Mouse (Mus musculus): ENCODE measurements around the gene Fabp2.
A peak's percentile ranks its signal among the peaks of the same experiment; 100 is the strongest.

Gene Fabp2

DNA sequence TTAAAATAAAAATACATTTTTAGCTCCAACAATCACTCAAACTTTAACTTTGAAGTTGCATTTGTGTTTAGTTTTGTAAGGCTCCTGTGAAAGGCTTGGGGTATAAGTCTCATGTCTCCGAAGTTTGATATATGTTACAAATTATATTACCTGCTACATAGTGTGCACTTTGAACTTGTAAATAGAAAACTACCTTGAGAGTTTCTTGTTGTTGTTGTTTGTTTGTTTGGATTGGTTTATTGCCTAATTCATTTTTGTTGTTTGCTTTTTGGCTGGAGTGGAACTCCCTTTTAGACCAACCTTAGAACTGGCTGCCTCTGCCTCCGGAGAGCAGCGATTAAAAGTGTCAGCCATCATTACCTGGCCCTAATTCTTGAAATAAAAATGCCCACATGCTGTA, at the start of gene Fabp2:
Gene Fabp2, plus strand, starts transcription at position 301 of the 400 bp plus-strand sequence.
- DNase-seq (ENCODE audit: low read depth), result no peak

DNA sequence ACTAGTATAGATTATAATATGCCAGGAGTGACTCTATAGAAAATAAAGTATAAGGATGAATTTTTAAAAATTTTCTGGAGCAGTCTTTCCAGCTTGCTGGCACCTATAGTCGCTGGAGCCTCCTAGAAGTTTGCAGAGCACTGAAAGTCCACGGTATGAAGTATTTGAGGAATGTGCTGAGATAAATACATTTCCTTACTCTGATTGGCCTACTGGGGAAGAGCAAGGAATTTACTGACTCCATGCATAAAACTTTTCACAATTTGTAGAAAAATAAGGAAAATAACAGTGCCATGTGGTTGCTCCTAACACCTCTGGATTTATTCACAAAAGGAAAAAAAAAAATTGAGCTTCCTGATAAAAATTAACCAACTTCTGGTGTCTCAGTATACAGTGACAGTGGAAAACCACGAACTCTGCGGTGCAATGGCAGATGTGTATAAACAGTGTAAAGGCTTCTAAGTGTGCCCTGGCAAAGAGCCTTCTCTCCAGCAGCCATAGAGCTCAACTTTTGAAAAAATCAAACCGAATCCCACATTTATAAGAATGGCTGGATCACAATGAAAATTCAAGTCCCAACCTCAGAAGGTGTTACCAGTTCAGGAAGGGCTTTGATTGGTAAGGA, 46.4 kb upstream of the Fabp2 start:
- no peak for DNase-seq (ENCODE audit: low read depth)

DNA sequence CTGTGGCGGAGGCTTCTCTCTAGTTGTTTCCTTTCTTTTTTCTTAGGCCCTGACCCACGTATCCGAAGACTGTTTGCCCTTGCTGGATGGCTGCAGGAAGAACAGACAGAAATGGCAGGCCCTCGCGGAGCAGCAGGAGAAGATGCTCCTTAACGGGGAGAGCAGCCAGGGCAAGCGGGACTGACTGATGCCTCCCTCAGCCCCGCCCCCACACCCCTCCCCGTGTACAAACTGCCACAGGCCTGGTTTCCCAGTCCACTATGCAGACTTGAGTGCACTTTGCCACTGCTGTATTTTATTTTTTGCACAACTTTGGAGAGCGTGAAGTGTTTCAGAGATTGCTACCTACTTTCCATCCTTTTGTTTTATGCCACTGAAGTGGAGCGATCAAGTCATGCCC, 39.7 kb upstream of the Fabp2 start:
- DNase-seq (ENCODE audit: low read depth), result no peak

DNA sequence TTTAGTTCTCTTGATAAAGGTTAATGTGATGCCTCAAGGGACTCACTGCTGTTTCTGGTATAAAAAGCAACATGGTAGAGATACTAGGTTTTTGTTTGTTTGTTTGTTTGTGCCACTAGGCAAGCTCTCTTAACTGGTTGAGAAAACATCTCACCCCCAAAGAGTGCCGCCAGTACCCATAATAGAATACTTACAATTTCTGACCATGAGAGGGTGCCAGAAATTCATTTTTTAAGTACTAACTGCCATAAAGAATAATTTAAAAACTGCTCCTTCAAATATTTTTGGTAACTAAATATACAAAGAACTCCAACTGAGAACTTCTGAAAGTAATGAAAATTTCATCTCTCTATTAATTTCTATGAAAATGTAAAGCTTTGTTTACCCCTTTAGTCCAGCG, 35.0 kb upstream of the Fabp2 start:
- no peak for DNase-seq (ENCODE audit: low read depth)

DNA sequence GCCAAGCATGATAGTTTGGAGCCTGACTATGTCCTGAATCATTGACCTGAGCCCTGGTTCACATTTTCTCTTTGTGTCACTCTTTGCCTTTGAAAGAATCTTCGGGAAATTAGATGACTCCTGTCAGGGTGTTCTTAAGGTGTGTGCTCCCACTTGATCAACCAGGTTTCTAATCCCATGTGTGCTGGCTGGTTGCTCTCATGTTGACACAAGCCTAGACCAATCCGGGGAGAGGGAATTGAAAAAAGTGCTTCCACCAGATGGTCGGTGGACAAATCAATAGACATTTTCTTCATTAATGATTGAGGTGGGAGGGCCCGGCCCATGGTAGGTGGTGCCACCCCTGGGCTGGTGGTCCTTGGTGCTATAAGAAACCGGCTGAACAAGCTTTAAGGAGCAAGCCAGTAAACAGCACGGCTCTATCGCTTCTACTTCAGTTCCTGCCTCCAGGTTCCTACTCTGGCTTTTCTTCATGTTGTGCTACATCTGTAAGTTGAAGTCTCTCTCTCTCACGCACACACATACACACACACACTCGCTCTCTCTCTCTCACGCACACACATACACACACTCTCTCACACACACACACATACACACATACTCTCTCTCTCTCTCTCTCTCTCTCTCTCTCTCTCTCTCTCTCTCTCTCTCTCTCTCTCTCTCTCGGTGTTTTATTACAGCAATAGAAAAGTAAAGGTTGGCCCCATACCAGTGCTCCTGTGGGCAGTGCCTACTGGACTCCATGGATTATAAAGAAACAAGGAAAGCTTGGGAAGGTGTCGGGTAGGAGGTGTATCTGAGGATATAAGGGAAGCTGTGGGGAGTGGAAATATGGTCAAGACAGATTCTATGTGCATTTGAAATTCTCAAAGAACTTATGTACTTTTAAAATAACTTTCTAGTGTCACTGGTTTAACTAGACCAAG, 34.0 kb upstream of the Fabp2 start:
- no peak for DNase-seq (ENCODE audit: low read depth)

DNA sequence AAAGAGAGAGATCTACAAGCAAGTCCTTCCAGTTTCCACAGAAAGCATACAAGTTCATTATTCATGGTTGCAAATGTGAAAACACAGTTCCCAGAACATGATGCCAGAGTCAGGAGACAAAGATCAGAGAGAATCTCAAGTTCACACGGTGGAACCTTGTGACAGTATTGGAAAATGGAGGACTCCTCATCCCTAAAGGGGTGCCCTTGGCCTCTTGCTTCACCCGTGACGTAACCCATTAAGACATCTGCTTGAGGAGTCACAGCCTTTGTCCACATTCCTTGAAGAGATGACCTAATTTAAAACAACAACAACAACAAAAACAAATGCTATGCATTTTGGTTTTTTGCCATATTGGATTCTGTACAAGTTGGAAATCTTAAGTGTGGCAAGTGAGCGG, 29.8 kb upstream of the Fabp2 start:
- DNase-seq (ENCODE audit: low read depth), result no peak

DNA sequence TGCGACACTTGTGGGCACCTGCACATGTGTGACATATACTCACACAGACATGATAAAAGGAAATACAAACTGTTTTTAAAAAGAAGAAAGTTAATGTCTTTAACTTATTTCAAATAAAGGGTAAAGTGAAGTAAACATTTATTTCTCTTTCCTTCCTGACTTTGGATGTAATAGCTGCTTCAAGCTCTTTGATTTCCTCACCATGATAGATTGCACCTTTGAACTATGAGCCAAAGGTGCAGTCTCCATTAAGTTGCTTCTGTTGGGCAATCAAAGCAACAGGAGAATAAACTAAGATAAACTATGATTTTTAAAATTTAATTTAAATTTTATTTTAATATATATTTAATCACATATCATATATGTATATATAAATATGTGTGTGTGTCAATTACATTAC, 26.6 kb upstream of the Fabp2 start:
- DNase-seq (ENCODE audit: low read depth), result no peak

DNA sequence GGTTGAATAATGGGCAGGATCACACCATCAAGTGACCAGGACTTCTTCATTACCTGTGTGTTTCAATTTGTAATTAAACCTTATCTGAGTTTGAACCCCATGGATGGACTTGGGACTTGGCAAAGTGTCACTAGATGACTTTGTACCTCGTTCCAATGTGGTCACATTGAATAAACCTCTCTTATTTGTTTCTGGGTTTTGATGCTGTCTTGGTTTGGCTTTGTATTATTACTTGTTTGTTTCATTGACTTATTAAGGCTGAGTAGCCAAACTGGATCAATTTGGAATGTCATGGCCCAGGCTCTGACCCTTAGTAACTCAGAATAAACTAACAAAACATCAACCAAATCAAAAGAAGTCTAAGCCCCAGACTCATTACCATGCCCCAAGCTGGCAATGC, 23.3 kb upstream of the Fabp2 start:
- no peak for DNase-seq (ENCODE audit: low read depth)

DNA sequence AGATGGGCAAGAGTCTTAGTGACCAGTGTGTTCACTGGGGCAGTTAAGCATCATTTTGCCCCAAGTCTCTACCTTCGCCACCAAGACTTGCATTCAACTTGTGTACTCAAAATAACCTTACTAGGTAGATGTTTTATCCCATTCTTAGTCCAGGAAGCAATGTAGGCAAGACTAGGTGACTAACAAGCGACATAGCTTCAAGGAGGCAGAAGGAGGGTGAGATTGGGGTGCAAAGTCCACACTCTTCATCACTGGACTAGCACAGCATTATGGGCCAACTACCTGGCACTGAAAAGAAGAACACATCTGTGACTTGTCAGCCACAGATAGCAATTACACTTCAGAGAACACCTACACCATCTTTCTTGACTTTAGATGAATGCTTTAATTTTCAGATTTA, 18.0 kb upstream of the Fabp2 start:
- no peak for DNase-seq (ENCODE audit: low read depth)

DNA sequence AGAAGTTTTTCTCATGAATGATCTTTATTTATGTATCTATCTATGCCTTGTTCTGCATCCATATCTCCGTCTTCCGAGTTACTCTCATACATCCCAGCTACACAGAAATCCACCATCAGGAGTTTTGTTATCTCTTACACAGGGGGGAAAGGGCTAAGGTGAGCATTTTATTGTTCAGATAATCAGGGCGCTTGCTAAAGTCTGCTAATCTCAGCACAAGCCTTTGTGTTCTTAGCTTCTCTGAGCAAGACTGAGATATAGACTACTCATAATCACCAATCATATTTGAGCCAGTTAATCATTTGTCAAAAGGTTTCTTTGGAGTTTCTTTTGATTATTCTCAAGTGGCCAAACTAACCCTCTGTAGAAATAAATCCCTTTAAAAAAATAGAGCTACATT, 17.3 kb upstream of the Fabp2 start:
- no peak for DNase-seq (ENCODE audit: low read depth)

DNA sequence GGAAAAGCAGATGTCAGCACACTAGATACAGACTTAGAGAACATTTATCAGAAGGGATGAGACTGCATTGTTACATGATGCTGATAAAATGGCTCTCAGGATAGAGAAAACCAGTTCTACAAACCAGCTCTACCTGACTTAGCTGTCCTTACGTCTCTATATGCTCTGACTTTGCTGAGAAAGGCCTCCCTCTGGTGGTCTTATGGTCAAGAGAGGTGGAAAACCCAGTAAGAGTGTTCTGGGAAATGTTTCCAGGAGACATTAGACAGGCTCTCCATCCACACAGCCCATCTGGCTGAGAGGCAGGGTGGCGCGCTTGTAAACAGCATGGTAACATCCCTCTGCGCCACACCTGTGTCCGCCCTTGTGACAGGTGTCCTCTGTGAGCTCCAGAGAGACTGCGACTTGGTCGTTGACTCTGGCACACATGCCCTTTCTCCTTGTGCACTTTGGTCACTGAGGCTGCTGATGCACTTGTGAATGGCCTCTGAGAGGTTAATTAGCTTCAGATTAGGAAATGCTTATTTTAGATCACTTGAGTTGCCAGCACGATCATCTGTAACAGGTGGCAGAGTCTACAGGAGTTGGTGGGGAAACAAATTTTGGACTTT, 16.1 kb upstream of the Fabp2 start:
- DNase-seq (ENCODE audit: low read depth), result no peak

DNA sequence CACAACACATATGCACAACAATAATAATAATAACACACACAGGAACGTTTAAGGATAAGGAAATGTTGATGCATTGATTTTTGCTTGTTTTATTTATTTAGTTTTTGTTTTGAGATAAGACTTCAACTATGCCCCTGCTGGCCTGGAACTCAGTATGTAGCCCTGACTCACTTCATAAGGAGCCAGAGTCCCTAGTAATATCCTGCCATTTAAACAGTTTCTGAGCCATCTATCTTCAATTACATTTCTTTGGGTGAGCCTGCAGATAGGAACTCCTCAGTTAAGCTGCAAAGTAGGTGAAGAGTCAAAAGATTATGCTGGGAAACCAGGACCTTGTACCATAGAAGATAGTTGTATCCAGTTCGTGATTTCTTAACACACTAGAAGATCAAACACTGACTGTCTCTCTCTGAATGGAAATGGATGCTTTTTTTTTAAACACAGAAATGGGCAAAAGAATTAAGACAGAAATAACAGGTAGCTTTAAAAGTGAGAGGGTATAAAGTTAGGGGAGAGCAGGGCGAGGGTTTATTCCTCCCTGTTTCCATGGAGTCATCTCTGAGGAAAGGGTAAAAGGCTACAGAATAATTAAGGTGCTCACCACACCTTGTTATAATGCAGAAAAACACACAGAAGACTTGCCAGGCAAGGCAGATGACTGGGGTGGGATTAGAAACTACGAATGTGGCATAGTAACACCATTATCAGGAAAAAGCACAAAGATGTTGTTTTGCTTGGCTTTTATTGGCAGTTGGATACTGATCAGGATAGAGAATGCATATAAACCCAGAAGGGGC, 7.2 kb upstream of the Fabp2 start:
- no peak for DNase-seq (ENCODE audit: low read depth)

DNA sequence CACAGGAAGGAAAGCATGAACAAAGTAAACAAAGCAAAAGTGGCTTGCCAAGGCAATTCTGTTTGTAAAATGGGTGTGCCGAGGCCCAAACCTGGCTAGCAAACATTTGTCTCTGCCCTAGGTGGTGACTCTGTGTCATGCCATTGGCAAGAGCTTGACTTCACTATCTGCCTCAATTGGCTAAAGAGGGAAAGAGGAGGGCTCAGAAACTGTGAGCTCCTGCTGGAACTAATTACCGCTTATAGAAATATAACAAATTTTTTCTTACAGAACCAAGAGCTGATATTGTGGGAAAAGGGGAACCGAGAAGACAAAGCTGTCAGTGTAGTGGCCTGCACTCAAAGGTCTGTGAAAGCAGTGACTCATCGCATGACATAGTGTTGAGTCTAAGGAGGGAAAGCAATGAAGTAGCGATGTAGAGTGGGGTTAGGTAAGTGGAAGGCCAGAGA, 6.5 kb upstream of the Fabp2 start:
- DNase-seq (ENCODE audit: low read depth), result no peak

DNA sequence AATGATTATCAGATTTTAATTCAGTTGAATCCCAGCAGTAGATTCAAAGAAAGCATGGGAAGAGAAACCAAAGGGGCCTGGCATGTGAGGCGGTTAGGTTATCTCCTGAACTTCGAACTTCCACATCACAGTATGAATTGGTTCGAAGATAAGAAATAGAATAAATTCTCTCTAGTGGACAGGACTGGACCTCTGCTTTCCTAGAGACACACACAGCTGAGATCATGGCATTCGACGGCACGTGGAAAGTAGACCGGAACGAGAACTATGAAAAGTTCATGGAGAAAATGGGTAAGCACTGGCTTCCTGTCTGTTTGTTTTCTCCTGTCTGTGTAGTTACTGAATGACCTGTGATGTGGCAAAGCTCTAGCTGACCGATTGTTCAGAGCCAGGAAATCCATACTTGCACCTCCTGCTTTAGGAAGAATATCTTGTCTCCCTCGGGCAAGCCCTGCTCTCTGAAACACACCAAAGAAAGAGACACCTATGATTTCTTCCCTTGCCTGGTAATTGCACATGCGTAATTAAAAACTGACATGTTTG, 388 bp downstream of the Fabp2 start:
- no peak for DNase-seq (ENCODE audit: low read depth)

DNA sequence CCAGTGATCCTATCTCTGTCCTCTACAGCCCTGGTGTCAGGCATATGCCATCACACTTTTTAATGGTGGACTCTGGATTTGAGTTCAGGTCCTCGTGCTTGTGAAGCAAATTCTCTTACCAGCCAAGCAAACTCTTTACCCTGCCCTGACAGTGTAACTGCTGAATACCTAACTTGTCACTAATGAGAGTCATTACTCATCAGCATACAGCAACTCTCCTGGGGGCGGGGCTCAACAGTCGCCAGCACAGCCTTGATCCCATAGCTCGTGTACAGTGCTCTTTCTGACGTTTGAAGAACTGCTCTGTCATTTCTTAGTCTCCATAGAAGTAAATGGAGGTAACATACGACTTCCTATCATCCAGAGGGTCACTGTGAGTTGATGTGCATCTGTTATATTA, 3.4 kb downstream of the Fabp2 start:
- DNase-seq (ENCODE audit: low read depth), result no peak

DNA sequence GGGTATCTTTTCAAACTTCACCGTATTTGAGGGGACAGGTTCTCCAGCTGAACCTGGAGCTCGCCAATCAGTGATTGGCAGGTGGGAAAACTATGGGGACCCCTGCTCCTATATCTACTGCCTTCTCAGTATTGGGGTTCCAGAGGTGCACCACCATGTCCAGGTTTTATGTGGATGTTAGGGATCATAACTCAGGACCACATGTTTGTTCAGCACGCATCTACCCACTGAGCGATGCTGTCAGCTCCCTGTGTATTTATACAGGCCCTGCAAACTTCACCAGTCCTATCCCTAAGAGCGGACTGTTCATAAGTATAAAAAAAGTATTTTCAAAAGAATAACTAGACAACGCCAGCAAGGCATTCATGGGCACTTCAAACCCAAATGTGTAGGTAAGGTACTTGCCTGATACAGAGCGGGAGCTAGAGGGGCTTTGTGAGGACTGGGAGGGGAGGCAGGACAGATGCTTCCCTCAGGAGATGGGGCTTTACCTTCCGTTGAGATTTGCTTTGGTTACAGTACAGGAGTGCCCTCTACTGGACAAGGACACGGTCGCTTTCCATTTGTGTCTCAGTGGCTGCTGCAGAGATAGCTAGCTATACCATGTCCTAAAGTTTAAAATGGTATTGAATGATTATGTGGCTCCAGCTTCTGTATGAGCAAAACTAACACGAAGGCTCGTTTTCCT, 9.0 kb downstream of the Fabp2 start:
- DNase-seq (ENCODE audit: low read depth), result peak; percentile 62

DNA sequence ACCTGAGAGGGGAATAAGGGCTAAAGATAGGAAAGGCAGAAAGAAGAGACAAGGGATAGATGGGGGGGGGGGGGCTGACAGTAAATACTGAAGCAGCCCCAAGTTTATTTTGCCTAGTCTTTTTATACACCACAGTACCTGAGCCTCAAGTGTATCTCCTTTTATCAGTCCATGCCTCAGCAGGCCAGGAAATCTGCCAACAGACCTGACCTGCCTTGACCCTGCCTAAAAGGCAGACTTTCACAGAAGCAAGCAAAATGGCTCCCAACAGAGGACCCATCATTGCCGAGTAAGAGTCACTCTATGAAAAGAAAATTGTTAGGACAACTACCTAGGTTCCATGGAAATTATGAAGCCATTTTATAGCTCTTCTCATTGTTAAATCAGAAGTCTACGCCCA, 13.0 kb downstream of the Fabp2 start:
- no peak for DNase-seq (ENCODE audit: low read depth)

DNA sequence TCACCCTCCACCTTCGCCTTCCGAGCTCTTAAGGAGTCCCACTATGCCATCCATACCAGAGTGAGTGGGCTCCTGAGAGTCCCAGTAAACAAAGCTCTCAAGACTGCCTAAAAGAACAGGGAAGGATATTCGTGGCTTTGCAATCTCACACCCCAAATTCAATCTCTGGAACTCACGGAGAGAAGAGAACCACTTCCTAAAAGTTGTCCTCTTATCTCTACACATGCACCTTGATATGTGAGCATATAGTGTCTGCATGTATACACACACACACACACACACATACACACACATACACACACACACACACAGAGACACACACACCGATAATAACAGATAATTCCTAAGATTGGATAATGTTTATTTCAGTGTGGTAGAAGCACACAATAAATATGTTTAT, 20.6 kb downstream of the Fabp2 start:
- no peak for DNase-seq (ENCODE audit: low read depth)

DNA sequence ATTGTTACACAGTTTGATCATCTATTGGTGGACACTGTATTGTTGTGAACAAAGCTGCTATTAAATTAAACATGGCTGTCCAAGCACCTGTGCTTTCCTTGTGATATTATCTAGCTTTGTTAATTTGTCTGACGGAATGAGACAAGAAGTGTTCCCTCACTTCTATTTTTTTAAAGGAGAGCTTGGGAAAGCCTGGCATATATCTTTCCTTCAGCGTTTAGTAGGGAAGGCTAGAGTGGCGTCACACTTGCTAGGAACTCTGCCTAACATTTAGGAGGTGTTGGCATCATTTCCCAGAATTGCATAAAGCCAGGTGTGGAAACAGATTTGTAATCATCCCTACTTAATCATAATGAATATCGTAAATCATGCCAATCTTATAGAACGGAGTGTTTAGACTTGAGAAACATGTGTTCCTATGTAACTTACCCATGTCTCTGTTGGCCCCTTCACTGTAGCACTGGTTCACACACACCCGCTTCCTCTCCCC, 21.4 kb downstream of the Fabp2 start:
- DNase-seq (ENCODE audit: low read depth), result no peak

DNA sequence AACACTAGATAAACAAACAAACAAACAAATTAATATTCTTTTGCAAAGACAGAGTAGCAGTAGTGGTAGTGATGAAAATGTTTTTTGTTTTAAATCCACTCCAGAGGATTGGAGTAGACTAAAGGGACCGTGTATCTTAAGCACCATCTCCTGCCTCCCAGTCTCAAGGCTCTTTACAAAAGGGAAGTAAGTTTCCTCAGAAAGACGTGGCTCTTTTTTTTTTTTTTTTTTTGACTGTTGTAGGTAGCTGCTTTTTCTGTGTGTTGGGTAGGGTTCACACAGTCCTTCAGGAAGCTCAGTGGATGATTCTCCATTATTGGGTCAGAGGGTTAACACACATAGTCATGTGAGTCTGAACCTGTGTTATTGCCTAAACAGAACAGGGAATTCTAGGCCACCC, 23.8 kb downstream of the Fabp2 start:
- no peak for DNase-seq (ENCODE audit: low read depth)

DNA sequence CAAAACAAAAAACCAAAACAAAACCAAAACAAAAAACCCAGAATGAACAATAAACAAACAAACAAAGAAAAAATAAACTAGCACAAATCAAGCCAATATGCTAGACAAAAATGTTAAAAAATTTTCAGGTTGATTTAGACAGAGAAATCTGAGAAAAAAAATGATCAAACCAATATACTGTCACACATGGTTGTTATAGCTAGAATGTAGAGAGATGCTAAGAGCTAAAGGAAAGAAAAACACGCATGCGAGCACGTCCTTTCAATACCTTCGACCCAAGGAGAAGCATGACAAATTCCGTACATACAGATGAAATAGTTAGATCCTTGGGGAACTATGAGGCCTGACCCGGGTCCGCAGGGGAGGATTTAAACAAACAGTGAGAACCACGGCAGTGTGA, 24.4 kb downstream of the Fabp2 start, which contains the start of gene Gm10959:
Gene Gm10959, minus strand, starts transcription at position 101 of the 400 bp plus-strand sequence.
- no peak for DNase-seq (ENCODE audit: low read depth)

All from induced T-regulatory cell, adult 2 months (primary cell).